Mouse (Mus musculus) neural tube, embryonic 10.5 days (tissue): ENCODE results near the gene Pip4k2a.
"Not testable (repeated sequence)": the region's sequence is repeated elsewhere in the genome, so short reads cannot be mapped to it uniquely, and the experiment has no call there.

Experiments used
- DNase-seq: peaks from one replicate; pipeline ENCODE4 v3.0.0-alpha.2; 2017; ENCODE audit warnings: low spot score; ENCODE audit errors: extremely low spot score

The Pip4k2a gene

GRCm38 (mm10) chr2:18998054-18998478 is at the start of gene Pip4k2a, which contains the start of gene 4930426L09Rik:
Gene Pip4k2a, minus strand, starts transcription at chr2:18998126.
Gene 4930426L09Rik, plus strand, starts transcription at chr2:18998343.
- DNase-seq: peak; percentile 88

GRCm38 (mm10) chr2:19037907-19038570 is 40.1 kb upstream of the Pip4k2a start:
- DNase-seq: no peak

GRCm38 (mm10) chr2:19037430-19037829 is 39.5 kb upstream of the Pip4k2a start:
- no peak for DNase-seq

DNA sequence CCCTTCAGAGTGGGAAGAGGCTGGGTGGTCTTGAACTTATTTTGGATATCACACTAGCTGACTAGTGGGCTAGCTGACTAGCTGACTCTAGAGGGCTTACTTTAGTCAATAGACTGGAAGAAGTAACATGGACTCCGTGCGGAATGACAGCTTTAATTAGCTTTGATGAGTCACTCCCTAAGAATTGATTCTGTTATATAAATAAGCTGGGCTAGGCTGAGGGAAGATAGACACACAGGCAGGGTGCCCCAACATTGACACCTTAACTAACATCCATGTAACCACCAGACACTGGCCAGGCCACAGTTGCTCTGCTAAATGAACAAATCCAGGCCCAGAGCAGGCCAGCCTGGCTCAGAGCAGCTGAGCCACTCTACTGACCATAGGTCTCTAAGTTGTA is 26.9 kb upstream of the Pip4k2a start:
- no peak for DNase-seq

GRCm38 (mm10) chr2:19018034-19018433 is 20.1 kb upstream of the Pip4k2a start:
- no peak for DNase-seq

- no peak for DNase-seq
Observed at GRCm38 (mm10) chr2:19016839-19017238, 18.9 kb upstream of the Pip4k2a start.

GRCm38 (mm10) chr2:19016348-19016747 is 18.4 kb upstream of the Pip4k2a start:
- DNase-seq: no peak

- no peak for DNase-seq
Observed at GRCm38 (mm10) chr2:19011443-19011842, 13.5 kb upstream of the Pip4k2a start.

- DNase-seq: not testable (repeated sequence)
Observed at GRCm38 (mm10) chr2:19010541-19010940, 12.6 kb upstream of the Pip4k2a start.

GRCm38 (mm10) chr2:19007580-19007979 is 9.7 kb upstream of the Pip4k2a start:
- DNase-seq: no peak

DNA sequence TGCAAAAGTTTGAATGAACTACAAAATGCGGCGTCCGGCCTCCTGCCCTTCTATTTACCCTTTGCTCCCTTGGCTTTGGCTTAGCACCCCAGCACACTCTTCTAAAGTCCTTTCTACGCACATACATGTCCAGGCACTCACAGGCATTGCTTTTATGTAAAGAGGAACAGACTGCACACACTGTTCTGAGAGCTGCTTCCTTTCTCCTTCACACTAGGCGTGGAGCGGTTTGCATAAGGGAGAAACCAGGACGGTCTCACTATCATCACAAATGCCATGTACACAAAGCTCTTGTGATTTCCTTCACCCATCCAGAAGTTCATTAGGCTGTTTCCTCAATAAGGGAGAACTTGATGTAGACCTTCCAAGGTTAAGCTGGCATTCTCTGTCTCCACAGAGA is 8.2 kb upstream of the Pip4k2a start:
- DNase-seq: no peak

GRCm38 (mm10) chr2:19004801-19005200 is 6.9 kb upstream of the Pip4k2a start:
- DNase-seq: no peak

DNA sequence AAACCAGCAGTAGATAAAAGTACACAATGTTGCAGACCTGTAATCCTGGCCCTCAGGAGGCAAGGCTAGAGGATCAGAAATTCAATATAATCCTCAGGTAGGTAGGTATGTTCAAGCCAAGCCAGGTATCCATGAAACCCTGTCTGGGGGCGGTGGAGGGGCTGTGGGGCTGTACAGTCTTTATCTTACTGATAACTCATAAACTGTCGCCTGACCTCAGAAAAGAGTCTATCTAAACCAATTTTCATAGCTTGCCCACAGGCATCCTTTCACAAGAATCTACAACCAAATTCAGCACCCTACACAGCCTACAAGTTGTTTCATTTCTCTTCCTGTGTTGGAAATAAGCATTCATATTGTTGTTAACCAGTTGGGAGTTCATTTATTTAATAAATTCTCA is 1.5 kb upstream of the Pip4k2a start:
- no peak for DNase-seq

DNA sequence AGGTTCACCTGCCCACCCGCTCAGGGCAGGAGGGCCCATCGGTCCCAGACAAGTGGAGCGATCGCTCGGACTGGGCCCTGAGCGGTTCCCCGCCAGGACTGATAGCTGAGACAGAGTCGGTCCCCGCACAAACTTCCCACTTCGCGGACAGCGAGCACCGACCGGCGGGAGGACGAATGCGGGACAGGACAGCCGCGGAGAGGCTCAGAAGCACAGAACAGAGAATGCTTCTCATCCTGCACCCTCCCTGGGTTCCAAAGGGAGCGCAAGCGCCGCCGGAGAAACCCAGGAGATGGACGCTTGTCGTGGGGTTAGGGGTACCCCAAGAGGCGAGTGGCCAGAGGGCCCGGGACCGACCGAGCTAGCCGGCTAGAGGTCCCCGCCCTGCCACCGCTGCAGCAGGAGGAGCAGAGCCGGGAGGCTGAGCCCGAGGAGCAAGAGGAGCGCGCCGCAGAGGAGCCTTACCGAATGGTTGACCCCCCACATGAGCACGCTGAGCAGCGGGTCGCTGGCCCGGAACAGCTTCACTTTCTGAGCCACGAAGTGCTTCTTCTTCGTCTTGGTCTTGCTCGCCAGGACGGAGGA is 447 bp downstream of the Pip4k2a start:
- peak; percentile 80 for DNase-seq

DNA sequence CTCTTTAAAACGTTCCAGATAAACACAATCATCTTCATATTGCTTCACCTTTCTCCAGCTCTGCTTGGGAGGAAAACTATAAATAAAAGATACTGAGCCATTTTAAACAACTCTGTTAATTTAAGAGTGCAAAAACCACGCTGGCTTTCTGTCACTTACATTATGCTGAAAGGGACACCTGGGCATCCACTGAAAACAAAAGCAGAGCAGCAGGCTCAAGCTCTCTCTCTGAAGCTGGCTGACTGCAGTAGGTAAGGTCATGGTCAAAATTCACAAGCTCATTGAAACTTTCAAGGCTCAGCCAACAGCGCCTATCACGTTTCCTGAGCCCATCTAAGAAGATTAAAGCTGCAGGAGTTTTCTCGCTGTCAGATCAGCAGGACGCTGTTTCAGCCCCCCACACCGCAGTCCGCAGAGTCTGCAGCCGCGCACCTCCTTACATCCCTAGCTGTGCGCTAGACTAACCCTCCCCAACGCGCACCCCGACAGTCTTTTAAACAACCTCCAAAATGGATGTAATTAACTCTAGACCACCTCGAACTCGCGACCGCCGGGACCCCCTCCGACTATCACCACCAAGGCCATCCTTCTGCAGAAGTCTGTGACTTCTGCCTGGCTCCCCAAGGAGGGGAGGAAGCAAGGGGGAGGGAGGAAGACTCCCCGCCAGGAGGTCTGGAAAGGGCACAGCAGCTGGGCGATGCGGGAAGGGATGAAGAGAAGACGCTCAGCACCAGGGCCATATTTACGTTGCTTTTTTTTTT is 1.3 kb downstream of the Pip4k2a start:
- peak; percentile 45 for DNase-seq

DNA sequence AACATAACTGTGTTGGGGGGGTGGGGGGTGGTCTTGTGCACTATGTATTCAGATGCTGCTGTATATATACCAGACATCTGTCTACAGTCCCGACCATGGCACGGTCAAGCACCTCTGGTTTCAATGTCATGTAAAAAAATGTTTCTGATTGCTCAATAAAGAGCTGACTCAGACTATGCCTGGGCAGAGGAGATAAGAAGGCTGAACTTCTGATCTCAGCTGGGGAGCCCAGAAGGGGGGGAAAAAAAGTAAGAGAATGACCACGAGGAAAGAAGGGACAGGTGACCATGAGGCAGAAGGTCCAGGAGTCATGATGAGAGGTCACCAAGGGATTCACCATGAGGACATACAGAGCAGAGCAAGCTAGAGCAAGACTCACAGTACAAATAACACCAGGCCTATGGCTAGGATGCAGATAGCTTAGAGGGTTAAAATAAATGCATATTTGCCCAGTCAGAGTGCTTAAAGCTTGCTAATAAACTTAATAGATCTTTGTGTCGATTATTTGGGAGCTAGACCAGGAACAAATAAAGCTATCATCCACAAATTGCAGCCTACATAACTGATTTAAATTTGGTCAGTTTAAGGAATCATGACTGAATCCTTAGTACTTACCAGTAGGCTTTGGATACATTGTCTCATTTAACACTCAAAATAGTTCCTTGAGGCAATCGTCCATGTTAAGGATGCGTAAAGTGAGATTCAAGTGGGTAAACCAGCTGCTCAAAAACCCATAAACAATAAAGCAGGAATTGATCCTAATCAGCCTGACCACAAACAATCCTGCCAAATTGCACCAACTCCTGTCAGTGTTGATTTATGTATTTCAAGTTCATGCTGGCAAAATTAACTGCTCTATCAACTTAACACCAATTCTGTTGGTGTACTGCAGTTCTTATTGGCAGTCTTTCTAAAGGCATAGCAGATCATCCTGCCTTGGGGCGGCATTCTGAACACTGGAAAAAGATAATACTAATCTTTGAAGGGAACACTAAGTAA is 5.1 kb downstream of the Pip4k2a start:
- DNase-seq: no peak

GRCm38 (mm10) chr2:18988885-18989284 is 9.0 kb downstream of the Pip4k2a start:
- DNase-seq: no peak

- no peak for DNase-seq
Observed at GRCm38 (mm10) chr2:18985506-18985905, 12.4 kb downstream of the Pip4k2a start.

- no peak for DNase-seq
Observed at GRCm38 (mm10) chr2:18984095-18984847, 13.7 kb downstream of the Pip4k2a start.

- no peak for DNase-seq
Observed at GRCm38 (mm10) chr2:18983546-18983945, 14.4 kb downstream of the Pip4k2a start.
